Mouse (Mus musculus): ENCODE results near the gene Prkcg. TPM values are rescaled to one million over a fixed set of nuclear protein-coding genes. Genes with fewer than 3 reads are reported as not detected.

The Prkcg gene
- 0.06 and 0.27 TPM in 2 replicates for polyA plus RNA-seq (2015; fragmentation: Nextera tagmentation; extraction: Ambion mirVana)

DNA sequence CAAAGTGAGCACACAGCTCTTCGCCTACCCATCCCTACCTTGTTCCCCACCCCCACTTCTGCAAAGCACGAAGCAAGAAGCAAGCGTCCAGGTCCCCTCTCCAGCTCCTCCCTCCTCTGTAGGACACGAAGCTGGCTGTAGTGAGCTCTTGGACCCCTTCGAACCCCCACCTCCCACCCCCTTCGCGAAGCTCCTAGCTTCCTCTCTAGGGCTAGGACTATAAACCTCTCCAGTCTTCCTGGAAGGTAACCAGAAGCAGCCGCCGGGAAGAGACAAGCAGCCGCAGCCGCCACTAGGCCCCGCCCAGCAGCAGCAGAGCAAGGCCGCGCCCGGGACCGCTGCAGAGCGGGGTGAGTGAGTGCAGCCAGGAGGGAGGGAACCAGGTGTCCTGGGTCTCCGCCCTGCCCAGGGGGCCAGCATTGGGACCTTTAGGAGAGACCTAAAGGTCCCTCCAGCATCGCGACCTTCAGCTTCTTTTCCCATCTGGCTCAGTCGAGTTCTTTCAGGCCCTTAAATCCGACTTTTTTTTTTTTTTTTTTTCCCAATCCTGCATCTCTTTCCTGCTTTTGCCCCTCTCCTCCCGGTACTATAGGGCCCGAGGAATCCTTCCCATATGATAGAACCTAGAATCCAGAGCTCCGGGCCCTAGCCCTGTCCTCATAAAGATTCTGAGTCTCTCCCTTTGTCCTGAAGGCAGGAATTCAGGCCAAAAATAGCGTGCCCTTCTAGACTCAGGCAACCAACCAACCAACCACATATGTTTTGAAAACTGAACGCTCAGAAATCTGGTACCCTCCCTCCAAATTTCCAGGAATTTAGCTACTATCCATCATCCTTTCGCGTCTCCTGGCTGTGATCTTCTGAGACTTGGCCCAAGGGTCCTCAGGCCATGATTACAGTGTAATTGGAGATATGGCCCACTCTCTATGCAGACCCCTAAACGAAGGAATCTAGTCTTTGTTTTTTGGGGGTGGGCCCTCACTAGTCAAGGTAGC is at the start of gene Prkcg, which contains the start of gene Myadm:
Gene Prkcg, plus strand, starts transcription at position 204 of the 995 bp plus-strand sequence.
Gene Myadm, plus strand, starts transcription at position 105 of the 995 bp plus-strand sequence.
- peak within 1 kb of the TSS; percentile 88 for H3K27ac ChIP-seq
- peaks cover 45% of the 10 kb centered on the region for H3K4me1 ChIP-seq
- H3K27me3 ChIP-seq, result no peaks in the 10 kb centered on the region
- ATAC-seq (replicated peaks; ENCODE audit: low FRiP score), result peak; percentile 49
- WGBS, result 2% methylated on average over 30 of the region's 30 CpGs
- H3K36me3 ChIP-seq, result peaks cover 7% of the 10 kb centered on the region
- H3K9ac ChIP-seq, result peak within 1 kb of the TSS; percentile 51
- no peaks in the 10 kb centered on the region for H3K9me3 ChIP-seq (replicated peaks)
- peak within 1 kb of the TSS; percentile 73 for H3K4me2 ChIP-seq
- H3K4me3 ChIP-seq (replicated peaks), result peak within 1 kb of the TSS; percentile 51

DNA sequence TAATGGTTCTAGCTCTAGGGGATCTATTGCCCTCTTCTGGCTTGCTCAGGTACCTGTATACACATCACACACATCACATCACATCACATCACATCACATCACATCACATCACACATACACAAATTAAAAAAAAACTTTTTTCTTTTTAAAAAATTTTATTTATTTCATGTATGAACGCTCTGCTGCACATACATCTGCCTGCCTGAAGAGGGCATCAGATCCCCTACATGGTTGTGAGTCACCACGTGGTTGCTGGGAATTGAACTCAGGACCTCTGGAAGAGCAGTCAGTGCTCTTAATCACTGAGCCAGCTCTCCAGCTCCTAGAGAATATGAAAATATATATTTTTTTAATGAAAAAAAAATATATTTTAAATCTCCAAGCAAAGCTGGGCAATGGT is 49.8 kb upstream of the Prkcg start:
- H3K36me3 ChIP-seq, result no peaks in the 10 kb centered on the region
- H3K9me3 ChIP-seq (replicated peaks), result no peaks in the 10 kb centered on the region
- H3K9ac ChIP-seq, result no peak overlapping the region
- no peak overlapping the region for H3K4me3 ChIP-seq (replicated peaks)
- no peak for ATAC-seq (replicated peaks; ENCODE audit: low FRiP score)
- WGBS, result 81% methylated on average over 2 of the region's 2 CpGs
- H3K4me1 ChIP-seq, result no peaks in the 10 kb centered on the region
- no peaks in the 10 kb centered on the region for H3K27me3 ChIP-seq
- no peak overlapping the region for H3K4me2 ChIP-seq
- no peak overlapping the region for H3K27ac ChIP-seq

DNA sequence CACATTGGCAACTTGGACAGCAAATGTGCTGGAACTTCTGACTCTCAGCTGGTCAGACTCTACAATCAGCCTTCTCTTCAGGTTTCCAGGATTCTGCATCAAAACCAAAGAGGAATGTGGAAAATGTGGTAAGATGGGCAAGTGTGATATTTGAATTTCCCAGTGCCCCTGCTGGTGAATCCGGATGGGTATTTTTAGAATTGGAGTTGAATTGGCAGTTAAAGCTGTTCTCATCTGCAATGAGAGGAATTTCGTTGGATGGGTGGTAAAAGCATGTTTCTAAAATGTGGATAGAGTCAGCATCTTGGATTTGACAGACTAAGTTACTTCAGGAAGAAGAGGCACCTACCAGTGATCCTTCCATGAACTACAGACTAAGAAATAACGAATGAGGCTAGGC is 28.3 kb upstream of the Prkcg start:
- no peak for ATAC-seq (replicated peaks; ENCODE audit: low FRiP score)
- Histone ChIP-seq H3K9ac (no peak overlapping the region), H3K4me2 (no peak overlapping the region), H3K4me1 (no peaks in the 10 kb centered on the region), H3K4me3 (replicated peaks) (no peak overlapping the region), H3K36me3 (no peaks in the 10 kb centered on the region), H3K9me3 (replicated peaks) (no peaks in the 10 kb centered on the region), H3K27me3 (peaks cover 6% of the 10 kb centered on the region; the same call in 1 of the 2 replicates), H3K27ac (no peak overlapping the region)
- WGBS, result 66% methylated on average over 3 of the region's 3 CpGs

DNA sequence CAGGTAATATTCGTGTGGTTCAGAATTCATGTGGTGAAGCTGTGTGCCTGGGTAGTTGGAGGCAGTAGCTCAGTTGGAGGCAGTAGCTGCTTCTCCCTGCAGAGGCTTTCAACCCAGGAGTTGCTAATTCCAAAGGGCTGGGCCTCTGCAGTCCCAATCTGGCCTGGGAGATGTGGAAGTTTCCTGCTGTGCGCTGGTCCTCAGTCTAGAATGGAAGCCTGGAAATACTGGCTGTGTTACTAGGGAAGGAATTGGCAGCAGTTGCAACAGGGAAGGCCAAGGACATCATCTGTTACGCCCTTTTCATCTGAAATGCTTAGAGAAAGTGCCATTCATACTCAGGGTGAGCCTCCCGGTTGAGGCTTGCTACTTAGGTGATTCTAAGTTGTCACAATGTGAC is 27.5 kb upstream of the Prkcg start:
- no peak for ATAC-seq (replicated peaks; ENCODE audit: low FRiP score)
- Histone ChIP-seq H3K27me3 (peaks cover 6% of the 10 kb centered on the region; the same call in 1 of the 2 replicates), H3K4me2 (no peak overlapping the region), H3K4me3 (replicated peaks) (no peak overlapping the region), H3K9me3 (replicated peaks) (no peaks in the 10 kb centered on the region), H3K27ac (no peak overlapping the region), H3K9ac (no peak overlapping the region), H3K36me3 (no peaks in the 10 kb centered on the region), H3K4me1 (no peaks in the 10 kb centered on the region)
- 65% methylated on average over 4 of the region's 4 CpGs for WGBS

DNA sequence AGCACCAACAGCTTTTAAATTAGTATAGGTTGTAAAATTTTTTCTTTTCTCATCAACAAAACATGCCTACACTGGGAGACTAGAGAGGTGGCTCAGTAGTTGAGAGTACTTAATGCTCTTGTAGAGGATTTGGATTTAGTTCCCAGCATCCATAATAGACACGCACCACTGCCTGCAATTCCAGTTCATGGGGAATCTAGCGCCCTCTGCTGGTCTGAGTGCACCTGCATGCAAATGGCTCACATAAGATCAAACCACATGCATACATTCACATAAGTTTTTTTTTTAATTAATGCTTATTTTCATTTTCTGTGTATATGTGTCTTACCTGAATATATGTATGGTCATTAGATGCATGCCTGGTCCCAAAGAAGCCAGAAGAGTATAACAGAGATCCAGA is 26.2 kb upstream of the Prkcg start:
- WGBS, result 39% methylated on average over 2 of the region's 2 CpGs
- Histone ChIP-seq H3K27ac (no peak overlapping the region), H3K9ac (no peak overlapping the region), H3K4me3 (replicated peaks) (no peak overlapping the region), H3K36me3 (no peaks in the 10 kb centered on the region), H3K4me1 (no peaks in the 10 kb centered on the region), H3K4me2 (no peak overlapping the region), H3K27me3 (peaks cover 6% of the 10 kb centered on the region; the same call in 1 of the 2 replicates), H3K9me3 (replicated peaks) (no peaks in the 10 kb centered on the region)
- no peak for ATAC-seq (replicated peaks; ENCODE audit: low FRiP score)

DNA sequence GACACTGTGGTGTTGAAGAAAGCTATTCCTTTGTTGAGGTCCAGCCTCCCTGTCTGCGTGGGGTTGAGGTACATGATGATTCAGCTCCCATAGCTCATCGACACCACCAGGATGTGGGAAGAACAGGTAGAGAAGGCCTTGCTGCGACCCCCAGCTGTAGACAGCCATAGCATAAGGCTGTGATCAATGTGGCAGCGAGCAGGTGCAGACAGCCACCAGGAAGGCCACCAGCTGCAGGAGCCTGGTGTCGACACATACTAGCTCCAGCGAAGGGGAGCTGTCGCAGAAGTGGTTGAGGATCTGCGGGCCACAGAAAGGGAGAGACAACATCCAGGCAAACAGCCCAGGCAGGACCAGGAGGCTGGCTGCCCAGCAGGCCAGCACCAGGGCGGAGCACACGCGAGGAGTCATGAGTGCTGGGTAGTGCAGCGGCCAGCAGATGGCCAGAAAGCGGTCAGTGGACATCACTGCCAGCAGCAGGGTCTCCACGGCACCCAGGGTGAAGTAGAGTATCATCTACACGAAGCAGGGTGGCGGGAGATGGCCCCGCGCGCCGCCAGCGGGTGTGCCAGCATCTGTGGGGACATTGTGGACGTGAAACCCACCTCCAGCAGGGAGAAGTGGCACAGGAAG is 24.5 kb upstream of the Prkcg start:
- H3K9ac ChIP-seq, result no peak overlapping the region
- H3K4me3 ChIP-seq (replicated peaks), result no peak overlapping the region; the same call in 1 of the 2 replicates
- no peak for ATAC-seq (replicated peaks; ENCODE audit: low FRiP score)
- H3K27ac ChIP-seq, result no peak overlapping the region
- no peaks in the 10 kb centered on the region for H3K9me3 ChIP-seq (replicated peaks)
- WGBS, result 31% methylated on average over 22 of the region's 22 CpGs
- H3K36me3 ChIP-seq, result no peaks in the 10 kb centered on the region
- peaks cover 6% of the 10 kb centered on the region; the same call in 1 of the 2 replicates for H3K27me3 ChIP-seq
- H3K4me2 ChIP-seq, result peak overlapping the region; percentile 49
- H3K4me1 ChIP-seq, result no peaks in the 10 kb centered on the region

DNA sequence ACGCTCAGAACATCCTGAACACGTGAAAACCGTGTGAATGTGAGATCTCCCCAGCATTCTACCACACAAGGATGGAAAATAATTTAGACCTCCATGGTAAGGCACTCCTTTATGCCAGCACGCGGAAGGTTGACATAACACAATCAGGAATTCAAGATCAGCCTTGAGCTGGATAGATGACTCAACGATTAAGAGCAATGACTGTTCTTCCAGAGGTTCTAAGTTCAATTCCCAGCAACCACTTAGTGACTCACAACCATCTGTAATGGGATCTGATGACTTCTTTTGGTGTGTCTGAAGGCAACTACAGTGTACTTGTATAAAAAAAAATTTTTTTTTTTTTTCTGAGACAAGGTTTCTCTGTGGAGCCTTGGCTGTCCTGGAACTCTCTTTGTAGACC is 23.7 kb upstream of the Prkcg start:
- no peak overlapping the region for H3K27ac ChIP-seq
- H3K9me3 ChIP-seq (replicated peaks), result no peaks in the 10 kb centered on the region
- no peak for ATAC-seq (replicated peaks; ENCODE audit: low FRiP score)
- no peaks in the 10 kb centered on the region for H3K4me1 ChIP-seq
- no peak overlapping the region for H3K9ac ChIP-seq
- H3K36me3 ChIP-seq, result no peaks in the 10 kb centered on the region
- H3K27me3 ChIP-seq, result peaks cover 6% of the 10 kb centered on the region; the same call in 1 of the 2 replicates
- no peak overlapping the region for H3K4me3 ChIP-seq (replicated peaks)
- WGBS, result 67% methylated on average over 6 of the region's 6 CpGs
- peak overlapping the region; percentile 49 for H3K4me2 ChIP-seq

DNA sequence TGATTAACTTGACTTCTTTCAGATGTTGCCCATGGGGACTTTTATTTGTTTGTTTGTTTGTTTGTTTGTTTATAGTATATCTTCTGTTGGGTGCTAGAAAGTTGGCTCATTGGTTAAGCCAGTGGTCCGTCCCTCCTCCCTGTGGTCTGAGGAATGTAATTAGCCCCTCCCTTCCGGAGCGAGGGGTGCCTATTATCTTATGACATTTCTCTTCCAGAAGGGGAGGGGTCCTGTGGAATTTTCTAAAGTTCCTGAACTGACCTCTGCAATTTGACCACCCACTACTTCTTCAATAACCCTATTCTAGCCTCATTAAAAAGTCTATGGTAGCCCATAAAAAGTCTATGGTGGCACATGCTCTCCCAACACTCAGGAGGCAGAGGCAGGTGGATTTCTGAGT is 21.7 kb upstream of the Prkcg start:
- H3K4me1 ChIP-seq, result no peaks in the 10 kb centered on the region
- WGBS, result 84% methylated on average over 3 of the region's 3 CpGs
- H3K27me3 ChIP-seq, result peaks cover 6% of the 10 kb centered on the region; the same call in 1 of the 2 replicates
- no peaks in the 10 kb centered on the region for H3K9me3 ChIP-seq (replicated peaks)
- no peaks in the 10 kb centered on the region for H3K36me3 ChIP-seq
- ATAC-seq (replicated peaks; ENCODE audit: low FRiP score), result no peak
- H3K9ac ChIP-seq, result no peak overlapping the region
- no peak overlapping the region for H3K27ac ChIP-seq
- H3K4me2 ChIP-seq, result no peak overlapping the region
- H3K4me3 ChIP-seq (replicated peaks), result no peak overlapping the region

DNA sequence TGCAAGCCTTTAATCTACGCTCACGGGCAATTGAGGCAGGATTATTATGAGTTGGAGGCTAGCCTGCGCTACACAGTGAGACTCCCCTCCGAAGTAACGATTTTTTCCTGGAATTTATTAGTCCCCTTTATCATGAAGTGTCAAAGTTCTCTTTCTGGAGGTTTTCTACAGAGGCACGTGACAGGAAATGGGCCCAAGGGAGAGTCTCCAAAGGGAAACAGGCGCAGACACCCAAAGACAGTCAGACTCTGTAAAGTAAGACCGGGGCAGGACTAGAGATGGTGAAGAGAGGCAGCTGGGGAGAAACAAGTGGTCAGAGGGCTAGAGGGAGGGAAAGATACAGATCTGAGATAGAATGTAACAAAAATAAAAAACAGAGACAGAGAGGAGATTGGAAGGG is 21.1 kb upstream of the Prkcg start:
- 53% methylated on average over 8 of the region's 8 CpGs for WGBS
- no peak for ATAC-seq (replicated peaks; ENCODE audit: low FRiP score)

DNA sequence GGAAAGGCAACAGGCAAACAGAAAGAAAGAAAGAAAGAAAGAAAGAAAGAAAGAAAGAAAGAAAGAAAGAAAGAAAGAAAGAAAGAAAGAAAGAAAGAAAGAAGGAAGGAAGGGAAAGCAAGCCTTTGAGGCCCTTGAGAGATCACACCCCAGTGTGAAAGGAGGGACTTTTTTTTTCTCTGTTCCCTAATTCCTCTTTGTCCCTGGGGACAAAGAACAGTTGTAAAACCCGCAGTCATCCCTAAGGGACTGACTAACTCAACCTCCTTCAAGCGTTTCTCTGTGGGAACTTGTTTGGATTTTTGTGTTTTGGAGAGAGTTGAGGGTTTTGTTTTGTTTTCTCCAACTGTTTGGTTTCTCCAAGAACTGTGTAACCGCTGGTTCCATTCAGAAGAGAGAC is 20.7 kb upstream of the Prkcg start:
- no peaks in the 10 kb centered on the region for H3K9me3 ChIP-seq (replicated peaks)
- H3K4me2 ChIP-seq, result no peak overlapping the region
- H3K36me3 ChIP-seq, result no peaks in the 10 kb centered on the region
- ATAC-seq (replicated peaks; ENCODE audit: low FRiP score), result no peak
- no peak overlapping the region for H3K27ac ChIP-seq
- WGBS, result 15% methylated on average over 3 of the region's 3 CpGs
- no peaks in the 10 kb centered on the region for H3K4me1 ChIP-seq
- no peak overlapping the region for H3K9ac ChIP-seq
- peaks cover 6% of the 10 kb centered on the region; the same call in 1 of the 2 replicates for H3K27me3 ChIP-seq
- no peak overlapping the region for H3K4me3 ChIP-seq (replicated peaks)

More for the DNA sequence above, 21.1 kb upstream of the Prkcg start:
- Histone ChIP-seq H3K9ac (no peak overlapping the region), H3K27me3 (peaks cover 6% of the 10 kb centered on the region; the same call in 1 of the 2 replicates), H3K4me2 (no peak overlapping the region), H3K27ac (no peak overlapping the region), H3K9me3 (replicated peaks) (no peaks in the 10 kb centered on the region), H3K4me3 (replicated peaks) (no peak overlapping the region), H3K4me1 (no peaks in the 10 kb centered on the region), H3K36me3 (no peaks in the 10 kb centered on the region)

DNA sequence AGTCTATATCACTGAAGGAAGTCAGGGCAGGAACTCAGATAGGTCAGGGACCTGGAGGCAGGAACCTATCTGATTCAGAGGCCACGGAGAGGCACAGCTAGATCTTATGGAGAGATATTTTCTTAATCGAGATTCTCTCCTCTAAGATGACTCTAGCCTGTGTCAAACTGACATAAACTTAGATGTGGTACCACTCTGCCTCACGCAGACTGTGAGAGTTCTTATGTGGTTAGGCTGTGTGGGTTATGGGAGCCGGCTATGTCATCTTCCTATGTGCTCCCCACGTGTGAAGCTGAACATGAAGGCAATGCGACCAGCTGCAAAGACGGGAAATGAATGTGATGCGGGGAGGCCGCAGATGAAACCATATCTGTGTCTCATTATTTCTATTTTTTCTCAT is 16.8 kb upstream of the Prkcg start:
- H3K9ac ChIP-seq, result no peak overlapping the region
- ATAC-seq (replicated peaks; ENCODE audit: low FRiP score), result no peak
- H3K27me3 ChIP-seq, result no peaks in the 10 kb centered on the region

More for the DNA sequence above, 16.8 kb upstream of the Prkcg start:
- H3K9me3 ChIP-seq (replicated peaks), result no peaks in the 10 kb centered on the region
- no peak overlapping the region for H3K4me3 ChIP-seq (replicated peaks)
- 0 out of 2 replicates have a peak, but pooled peaks cover 6% of the 10 kb centered on the region for H3K4me1 ChIP-seq
- WGBS, result 87% methylated on average over 9 of the region's 9 CpGs
- no peak overlapping the region for H3K27ac ChIP-seq
- H3K36me3 ChIP-seq, result no peaks in the 10 kb centered on the region
- H3K4me2 ChIP-seq, result no peak overlapping the region

Measured in kidney, embryonic 15.5 days (tissue).